Mouse (Mus musculus) MEL-GATA-1-ER (cell line): Measurements from ENCODE around the gene Gng5.

ENCODE experiments used
- DNase-seq: peaks from one replicate; pipeline ENCODE4 v3.0.0-alpha.2; 2012; ENCODE audit warnings: low read depth; ENCODE audit errors: extremely low read depth

The Gng5 gene

DNA sequence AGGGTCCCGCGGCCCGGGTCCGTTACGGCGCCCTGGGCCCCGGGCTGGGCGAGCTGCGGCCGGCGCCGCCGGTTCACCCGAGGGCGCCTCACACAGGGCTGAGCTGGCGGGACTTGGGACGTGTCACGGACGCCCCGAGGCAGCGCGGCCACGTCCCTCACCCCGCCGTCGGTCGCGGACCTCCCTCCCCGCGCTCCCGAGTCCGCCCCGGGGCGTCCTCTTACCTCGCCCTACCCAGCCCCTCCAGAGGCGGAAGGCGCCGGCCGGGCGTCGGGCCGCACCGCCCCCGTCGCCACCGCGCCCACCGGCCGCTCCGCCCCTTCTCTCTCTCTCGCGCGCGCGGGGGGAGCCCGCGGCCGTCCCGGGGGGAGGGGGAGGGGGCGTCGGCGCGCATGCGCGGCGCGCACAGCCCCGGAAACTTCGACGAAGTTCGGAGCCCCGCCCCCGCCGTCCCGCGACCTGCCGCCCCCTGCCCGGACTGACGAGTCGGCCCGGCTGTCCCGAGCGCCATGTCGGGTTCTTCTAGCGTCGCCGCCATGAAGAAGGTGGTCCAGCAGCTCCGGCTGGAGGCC, at the start of gene Gng5, which contains the start of gene Spata1:
Gene Gng5 (plus strand): TSS at position 377 of the 572 bp plus-strand sequence.
Gene Spata1 (minus strand): TSS at position 323 of the 572 bp plus-strand sequence.
- peak; percentile 47 for DNase-seq

- peak; percentile 85 for DNase-seq
Observed at GRCm38 (mm10) chr3:146450371-146450841, 49.2 kb upstream of the Gng5 start.

DNA sequence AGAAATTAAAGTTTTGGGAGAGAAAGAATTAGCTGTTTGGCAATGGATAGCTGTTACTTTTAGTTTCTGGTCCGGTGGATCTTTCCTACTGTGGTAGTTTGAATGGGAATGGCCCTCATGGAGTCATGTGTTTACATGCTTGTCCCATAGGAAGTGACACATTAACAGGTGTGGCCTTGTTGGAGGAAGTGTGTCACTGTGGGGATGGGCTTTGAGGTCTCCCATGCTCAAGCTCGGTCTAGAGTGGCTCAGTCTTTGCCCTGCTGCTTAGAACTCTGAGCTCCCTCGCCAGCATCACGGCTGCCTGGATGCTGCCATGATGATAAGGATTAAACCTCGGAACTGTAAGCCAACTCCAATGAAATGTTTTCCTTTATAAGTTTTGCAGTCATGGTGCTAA, 48.2 kb upstream of the Gng5 start:
- peak; percentile 6 for DNase-seq

DNA sequence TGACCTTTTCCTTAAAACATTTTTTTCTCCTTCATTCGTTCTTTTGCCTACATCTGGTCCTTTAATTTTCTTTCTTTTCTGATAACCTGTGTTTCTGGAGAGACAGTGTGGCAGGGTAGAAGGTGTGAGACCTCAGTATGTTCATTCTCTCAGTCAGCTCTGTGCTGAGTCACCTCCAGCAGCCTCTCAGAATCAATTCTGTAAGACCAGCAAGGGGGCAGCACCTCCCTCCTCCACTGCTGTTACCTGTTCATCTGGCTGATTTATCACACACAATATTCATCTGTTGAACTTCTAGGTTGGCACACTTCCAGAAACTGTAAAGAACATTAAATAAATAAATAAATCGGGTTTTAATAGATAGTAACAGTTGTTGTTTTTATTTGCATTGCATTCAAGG, 36.7 kb upstream of the Gng5 start:
- DNase-seq: no peak

- no peak for DNase-seq
Observed at GRCm38 (mm10) chr3:146469226-146469625, 30.4 kb upstream of the Gng5 start.

DNA sequence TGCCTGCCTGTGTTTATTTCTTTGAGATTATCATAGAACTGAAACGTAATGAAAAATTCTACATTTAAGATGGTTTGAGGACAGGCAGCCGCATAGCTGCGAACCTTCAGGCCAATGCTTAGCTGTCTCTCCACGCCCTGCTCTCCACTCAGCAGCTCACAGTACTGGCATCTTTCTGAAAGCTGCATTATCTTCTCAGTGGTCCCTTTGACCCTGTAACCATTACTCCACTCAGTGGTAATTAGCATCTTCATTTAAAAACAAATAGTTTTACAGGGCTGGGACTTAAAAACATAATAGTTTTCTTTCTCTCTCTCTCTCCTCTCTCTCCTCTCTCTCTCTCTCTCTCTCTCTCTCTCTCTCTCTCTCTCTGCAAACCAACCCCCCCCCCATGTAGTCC, 26.9 kb upstream of the Gng5 start:
- DNase-seq: no peak

DNA sequence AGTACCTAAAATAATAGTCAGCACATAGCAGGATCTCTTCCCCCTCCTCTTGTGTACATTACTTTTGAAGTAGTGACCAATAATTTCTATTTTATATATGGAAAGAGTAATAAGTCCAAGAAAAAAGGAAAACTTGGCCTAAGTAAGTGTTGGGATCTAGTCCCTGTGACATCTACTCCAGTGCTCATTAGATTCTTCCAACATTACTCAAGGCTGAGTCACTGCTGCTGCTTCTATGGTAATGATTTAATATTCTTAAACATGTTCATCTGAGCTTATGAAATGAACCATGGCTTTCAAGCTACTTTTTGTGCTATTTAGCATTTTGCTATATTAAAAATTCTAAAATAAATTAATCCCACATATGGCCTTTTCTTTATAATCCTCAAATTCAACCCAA, 25.9 kb upstream of the Gng5 start:
- no peak for DNase-seq

GRCm38 (mm10) chr3:146474428-146474827, 25.2 kb upstream of the Gng5 start:
- no peak for DNase-seq

DNA sequence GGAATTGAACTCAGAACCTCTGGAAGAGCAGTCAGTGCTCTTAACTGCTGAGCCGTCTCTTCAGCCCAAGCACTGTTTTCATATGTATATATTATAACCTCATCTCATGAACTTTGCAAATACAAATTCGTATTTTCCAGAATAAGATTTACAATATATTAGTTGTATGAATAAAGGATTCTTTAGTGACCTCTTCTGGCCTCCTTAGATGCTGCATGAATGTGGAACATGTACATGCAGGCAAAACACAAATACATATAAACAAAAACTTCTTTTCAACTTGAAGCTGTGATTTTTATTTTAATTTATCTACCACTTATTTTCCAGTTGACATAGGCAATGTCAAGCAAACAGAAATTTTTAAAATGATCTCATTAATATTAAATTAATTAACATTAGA, 17.6 kb upstream of the Gng5 start:
- no peak for DNase-seq

DNA sequence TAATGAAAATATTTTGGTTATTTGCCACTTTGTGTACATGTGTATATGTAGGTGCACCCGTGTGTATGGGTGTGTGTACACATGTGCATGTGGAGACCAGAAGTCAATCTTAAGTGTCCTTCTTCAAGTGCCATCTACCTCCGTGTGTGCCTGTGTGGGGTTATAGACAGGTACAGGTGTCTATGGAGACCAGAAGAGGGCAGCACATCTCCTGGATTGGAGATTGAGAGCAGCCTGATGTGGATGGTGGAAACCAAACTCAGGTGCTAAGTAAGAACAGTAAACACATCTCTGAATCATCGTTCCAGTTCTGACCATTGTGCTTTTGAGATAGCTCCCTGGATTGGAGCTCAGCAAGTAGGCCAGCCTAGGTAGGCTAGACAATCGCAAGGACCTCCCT, 13.1 kb upstream of the Gng5 start:
- no peak for DNase-seq

DNA sequence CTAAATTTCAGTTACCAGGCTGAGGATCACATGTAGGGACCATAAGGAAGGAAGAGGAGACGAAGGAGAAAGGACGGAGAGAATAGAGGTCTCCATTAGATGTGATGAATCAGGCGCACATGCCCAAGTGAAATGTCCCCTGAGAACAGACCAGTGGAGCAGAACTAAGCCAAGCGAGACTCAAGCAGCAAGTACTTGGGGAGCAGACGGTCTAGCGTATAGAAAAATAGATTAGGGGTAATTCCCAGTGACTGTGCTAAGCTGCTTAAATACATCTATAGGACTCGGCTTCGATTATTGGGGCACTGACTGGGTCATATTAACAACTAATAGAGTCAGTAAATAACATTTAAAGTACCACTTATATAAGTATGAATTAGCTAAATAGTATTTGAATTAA, 4.7 kb upstream of the Gng5 start:
- DNase-seq: no peak

DNA sequence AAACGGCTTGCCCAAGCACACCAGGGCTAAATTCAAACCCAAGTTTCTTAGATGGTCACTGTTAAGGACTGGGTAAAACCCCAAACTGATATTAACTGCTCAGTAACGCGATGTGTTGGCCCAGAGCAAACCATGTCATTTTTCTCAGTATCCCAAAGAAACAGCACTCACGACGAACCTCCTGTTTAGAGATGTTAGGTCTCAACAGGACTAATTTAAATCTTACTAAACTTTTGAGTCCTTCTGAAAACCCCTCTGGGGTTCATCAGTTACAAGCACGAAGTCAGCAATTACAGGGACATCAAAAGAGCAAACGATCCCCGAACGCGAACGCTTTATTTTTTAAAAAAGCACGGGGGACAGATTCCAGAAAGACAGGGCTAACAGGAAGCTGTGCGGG, 618 bp upstream of the Gng5 start:
- DNase-seq: peak; percentile 56

GRCm38 (mm10) chr3:146500003-146500809, 599 bp downstream of the Gng5 start:
- peak; percentile 67 for DNase-seq

DNA sequence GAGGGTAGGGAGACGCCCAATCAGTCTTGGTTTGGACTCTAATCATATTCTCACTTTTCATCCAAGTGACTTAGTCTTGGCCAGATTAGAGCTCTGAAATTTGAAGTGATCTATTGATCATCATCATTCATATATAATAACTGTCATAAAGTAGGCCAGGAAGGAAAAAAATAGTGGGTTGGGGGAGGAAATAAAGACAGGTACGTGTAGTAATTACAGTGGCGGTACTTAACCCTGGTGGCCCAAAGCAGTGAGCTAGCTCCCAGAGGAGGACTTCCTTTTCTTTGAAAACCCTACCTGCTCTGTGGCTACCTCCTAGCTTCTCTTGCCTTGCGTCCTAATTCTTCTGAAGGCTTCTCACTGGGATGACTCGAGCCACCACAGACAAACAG, 1.2 kb downstream of the Gng5 start:
- no peak for DNase-seq

- no peak for DNase-seq
Observed at GRCm38 (mm10) chr3:146501601-146502123, 2.1 kb downstream of the Gng5 start.

DNA sequence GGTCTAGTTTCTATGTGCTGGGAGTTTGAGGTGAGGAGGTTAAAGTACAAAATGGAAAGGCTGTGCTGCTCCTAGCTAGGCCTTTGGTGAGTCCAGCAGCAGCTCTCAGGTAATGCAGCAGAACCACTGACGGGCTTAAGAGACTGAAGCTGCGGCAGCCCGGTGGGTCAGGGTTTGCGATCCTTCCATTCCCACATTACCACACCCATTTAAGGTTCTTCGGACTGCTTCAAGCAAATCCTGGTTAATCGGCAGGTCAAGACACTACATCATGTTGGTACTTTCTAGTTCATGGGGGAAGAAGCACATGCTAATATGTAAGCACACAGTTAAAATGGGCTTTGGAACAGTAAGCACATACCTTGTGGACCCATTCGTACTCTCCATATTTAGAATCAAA, 7.1 kb downstream of the Gng5 start:
- no peak for DNase-seq

DNA sequence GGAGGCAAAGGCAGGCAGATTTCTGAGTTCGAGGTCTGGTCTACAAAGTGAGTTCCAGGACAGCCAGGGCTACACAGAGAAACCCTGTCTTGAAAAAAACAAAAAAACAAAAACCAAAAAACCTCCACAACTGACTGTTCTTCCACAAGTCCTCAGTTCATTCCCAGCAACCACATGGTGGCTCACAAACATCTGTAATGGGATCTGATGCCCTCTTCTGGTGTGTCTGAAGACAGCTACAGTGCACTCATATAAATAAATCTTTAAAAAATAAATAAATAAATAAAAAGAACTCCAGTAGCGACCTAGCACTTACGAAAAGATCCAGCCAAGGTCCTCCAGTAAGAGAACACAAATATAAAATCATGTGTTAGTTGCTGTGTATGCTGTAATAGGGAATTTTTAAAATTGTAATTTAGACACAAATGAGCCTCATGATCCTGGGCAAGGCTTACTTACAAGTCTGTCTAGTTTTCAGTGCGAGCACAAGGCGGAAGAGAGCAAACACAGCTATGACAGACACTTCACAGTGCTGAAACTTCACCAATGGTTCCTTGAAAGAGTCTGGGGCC, 20.7 kb downstream of the Gng5 start:
- DNase-seq: no peak

DNA sequence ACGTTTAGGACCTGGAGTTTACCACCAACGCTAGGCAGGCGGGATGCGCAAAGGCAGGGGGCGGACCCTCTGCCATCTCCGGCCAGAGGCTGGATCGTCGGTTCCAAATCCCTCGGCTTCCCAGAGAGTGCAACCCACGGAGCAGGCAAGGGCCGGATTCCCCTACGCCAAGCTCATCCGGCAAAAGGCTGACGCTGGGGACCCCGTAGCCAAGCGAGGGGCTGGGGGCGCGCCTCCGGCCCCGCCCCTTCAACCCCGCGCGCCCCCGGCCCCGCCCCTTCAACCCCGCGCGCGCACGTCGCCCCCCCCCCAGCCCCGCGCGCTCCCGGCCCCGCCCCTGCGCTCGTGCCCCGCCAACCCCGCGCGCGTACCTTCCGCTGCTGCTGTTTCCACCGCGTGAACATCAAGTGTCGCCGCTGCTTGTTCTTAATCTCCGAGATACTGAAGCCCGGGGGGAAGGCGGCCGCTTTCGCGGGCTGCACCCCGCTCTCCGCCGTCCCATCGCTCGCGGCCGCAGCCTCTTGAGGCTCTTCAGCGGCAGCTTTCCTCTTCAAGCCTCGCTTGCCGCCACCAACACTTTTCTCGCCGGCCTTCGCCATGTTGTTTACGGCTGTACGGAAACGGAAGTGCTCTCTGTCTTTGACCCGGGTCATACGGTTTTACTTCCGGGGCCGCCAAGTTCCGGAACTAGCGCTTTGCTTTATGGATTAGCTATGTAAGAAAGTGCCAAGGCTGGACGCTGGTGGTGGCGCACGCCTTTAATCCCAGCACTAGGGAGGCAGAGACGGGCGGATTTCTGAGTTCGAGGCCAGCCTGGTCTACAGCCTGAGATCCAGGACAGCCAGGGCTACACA, 21.4 kb downstream of the Gng5 start, which contains the start of gene Rpf1:
Gene Rpf1 (minus strand): TSS at position 632 of the 854 bp plus-strand sequence.
- peak; percentile 95 for DNase-seq

DNA sequence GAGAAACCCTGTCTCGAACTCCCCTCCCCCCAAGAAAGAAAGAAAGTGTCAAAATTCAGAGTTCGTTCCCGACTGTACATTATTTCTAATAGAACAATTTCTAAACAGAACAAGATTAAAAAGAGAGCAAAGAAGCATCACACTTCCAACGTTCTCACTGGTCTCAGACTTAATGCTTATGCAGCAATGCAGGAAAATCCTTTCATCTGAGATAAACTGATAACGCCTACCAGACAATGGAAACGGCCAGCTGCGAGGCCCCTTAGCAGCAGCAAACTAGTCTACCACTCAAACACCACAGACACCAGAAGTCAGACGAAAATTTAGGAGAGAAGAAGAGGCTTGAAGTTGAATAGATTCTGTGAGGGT, 22.0 kb downstream of the Gng5 start:
- peak; percentile 44 for DNase-seq

GRCm38 (mm10) chr3:146528335-146528734, 28.7 kb downstream of the Gng5 start:
- DNase-seq: no peak

DNA sequence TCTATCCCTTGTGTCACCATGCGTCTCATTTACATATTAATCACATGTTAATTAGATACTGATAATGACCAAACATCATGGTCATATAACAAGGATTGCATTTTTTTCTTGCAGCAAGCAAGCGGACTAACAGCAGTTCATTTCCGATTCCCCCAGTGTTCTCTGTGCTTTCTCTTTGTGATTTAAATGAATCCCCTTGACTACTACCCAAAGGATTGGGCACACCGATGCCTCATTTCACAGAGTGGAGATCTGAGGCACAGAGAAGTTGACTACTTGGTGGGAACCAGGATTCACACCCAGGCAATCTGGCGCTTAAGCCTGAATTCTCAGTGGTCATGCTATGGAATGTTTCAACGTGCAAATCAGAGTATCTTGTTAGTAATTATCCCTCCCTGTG, 35.4 kb downstream of the Gng5 start:
- no peak for DNase-seq
